Mouse (Mus musculus) cerebellum, adult 2 months (tissue): ENCODE results near the gene Tmem141. TPM values are rescaled to one million over a fixed set of nuclear protein-coding genes. Genes with fewer than 3 reads are reported as not detected.

Experiments
- DNase-seq, 2 experiments: peaks; one replicate each; pipeline ENCODE4 v3.0.0; 2021
- H3K27ac ChIP-seq: fragments of 200-500 bp; 2 replicates; pipeline ENCODE4 v1.5.1; 2012; ENCODE audit warnings: low read length, control low read depth, inconsistent platforms; ENCODE audit not compliant: insufficient read depth
- H3K27me3 ChIP-seq: fragments of 200-500 bp; 2 replicates; pipeline ENCODE4 v1.6.1; 2012; ENCODE audit warnings: inconsistent platforms, mild to moderate bottlenecking, low read length, moderate library complexity; ENCODE audit not compliant: control insufficient read depth, insufficient read depth
- H3K4me1 ChIP-seq: fragments of 200-500 bp; 2 replicates; pipeline ENCODE4 v1.6.1; 2011; ENCODE audit warnings: low read length; ENCODE audit not compliant: control insufficient read depth, insufficient read depth
- H3K4me3 ChIP-seq: fragments of 200-500 bp; replicated peaks from 2 replicates; pipeline ENCODE3; 2011; ENCODE audit warnings: mild to moderate bottlenecking, low read depth, low read length, control low read depth; ENCODE audit not compliant: insufficient read depth
- CTCF ChIP-seq: fragments of 200-500 bp; IDR thresholded peaks from 2 replicates; pipeline ENCODE4 v1.5.1; 2011; ENCODE audit warnings: low read depth, mild to moderate bottlenecking, control low read depth, low read length, moderate library complexity, borderline replicate concordance; ENCODE audit not compliant: insufficient read depth
- POLR2A ChIP-seq: fragments of 200-500 bp; IDR thresholded peaks from 2 replicates; pipeline ENCODE4 v1.6.1; 2011; ENCODE audit warnings: low read length, control low read depth, borderline replicate concordance; ENCODE audit not compliant: insufficient read depth
- WGBS: fragments of 180-500 bp; shearing (Covaris S2); methylation state at CpG from one replicate; pipeline ENCODE4 v1.1.7; 2018; 5-methylcytosine and 5-hydroxymethylcytosine counted together
- polyA plus RNA-seq: library from polyadenylated mRNA; depleted of rRNA; stranded (reverse); fragments of >200 nt; gene quantifications from 2 replicates; pipeline ENCODE4 v1.2.3, GENCODE M21; 2012

Tmem141 gene
- polyA plus RNA-seq, 1 experiment = 85.7 TPM

DNA sequence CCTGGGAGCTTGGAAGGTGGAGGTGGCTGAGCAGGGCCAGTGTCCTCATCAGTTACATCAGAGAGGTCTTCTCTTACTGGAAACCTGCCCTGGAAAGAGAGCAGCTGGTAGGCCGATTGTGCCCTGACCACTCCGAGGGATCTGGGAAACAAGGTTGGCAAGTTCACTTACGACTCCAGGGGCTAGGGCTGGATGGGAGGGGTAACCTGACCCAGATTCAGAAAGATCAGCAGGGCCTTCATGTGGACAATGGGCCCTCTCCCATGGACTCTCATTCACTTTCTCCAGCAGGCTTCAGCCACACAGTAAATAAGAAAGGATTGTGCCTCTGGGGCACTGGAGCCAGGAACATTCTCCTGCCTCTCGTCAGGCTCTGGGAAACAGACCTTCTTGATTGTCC, 36.9 kb downstream of the Tmem141 start:
- TF ChIP-seq POLR2A (no peak), CTCF (no peak)
- Histone ChIP-seq H3K4me1 (peaks cover 37% of the 10 kb centered on the region), H3K27me3 (no peaks in the 10 kb centered on the region), H3K27ac (peak overlapping the region; percentile 31), H3K4me3 (no peak overlapping the region)
- DNase-seq = peak in 1 of 2 experiments; percentile 40
- 16% methylated on average over 4 of the region's 4 CpGs for WGBS

DNA sequence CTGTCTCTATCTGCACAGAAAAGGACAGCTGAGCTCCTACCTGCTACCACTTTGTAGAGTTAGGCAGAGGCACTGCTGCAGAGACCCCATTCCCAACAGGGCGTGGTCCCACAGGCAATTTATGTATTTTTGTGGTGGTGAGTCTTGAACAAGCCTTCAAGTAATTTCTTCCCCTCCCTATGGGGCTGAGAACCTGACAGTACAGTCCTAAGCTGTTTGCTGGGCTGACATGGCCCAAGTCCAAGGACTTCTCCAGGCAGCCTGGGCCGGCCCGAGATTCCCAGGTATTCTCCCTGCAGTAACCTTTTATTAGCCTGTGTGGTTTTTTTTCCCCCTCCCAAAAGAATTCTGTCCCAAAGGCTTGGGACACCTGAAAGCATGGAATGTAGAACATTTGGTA, 37.7 kb downstream of the Tmem141 start:
- no peak for TF ChIP-seq POLR2A
- no peak for TF ChIP-seq CTCF
- WGBS = 38% methylated on average over 3 of the region's 3 CpGs
- DNase-seq = peak; percentile 61 to 67
- Histone ChIP-seq H3K4me1 (peaks cover 42% of the 10 kb centered on the region), H3K4me3 (no peak overlapping the region), H3K27ac (no peak overlapping the region; the same call in 1 of the 2 replicates), H3K27me3 (no peaks in the 10 kb centered on the region)

DNA sequence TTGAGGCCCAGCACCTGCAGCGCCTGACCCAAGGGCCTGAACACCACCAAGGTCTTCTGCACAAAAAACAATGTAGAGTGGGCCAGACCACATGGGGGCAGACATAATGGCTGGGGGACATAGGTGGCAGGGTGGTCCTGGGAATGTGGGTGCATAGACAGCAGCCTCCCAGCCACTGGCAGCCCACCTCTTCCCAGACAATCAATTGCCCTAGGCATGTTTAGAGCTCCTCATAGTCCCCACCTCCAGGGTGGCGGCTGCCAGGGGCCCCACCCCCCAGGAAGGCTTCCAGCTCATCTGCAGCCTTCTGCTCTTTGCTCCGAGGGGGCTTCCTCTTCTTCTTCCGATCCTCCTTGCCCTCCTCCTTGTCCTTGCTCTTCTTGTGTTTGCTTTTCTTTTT, 38.2 kb downstream of the Tmem141 start:
- WGBS = 30% methylated on average over 4 of the region's 4 CpGs
- Histone ChIP-seq H3K4me3 (no peak overlapping the region), H3K4me1 (peaks cover 48% of the 10 kb centered on the region), H3K27ac (peak overlapping the region; percentile 96), H3K27me3 (no peaks in the 10 kb centered on the region)
- TF ChIP-seq CTCF (no peak), POLR2A (no peak)
- peak in 1 of 2 experiments; percentile 34 for DNase-seq

DNA sequence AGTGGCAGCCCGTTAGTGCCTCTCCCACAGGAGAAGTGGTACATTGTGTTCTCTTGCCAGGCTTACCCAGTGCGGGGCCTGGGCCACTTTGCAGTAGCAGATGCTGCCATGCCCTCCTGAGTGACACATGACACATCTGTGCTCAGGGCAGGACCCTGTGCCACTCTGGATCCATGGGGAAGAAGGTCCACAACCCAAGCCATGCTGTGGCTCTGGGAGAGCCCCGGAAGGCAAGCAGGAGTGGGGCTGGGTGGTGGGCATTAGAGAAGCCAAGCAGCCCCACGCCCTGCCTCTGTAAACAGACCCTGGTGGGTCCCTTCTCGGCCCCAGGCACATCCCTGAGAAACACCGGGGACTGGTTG, 38.7 kb downstream of the Tmem141 start:
- peak in 1 of 2 experiments; percentile 49 for DNase-seq

DNA sequence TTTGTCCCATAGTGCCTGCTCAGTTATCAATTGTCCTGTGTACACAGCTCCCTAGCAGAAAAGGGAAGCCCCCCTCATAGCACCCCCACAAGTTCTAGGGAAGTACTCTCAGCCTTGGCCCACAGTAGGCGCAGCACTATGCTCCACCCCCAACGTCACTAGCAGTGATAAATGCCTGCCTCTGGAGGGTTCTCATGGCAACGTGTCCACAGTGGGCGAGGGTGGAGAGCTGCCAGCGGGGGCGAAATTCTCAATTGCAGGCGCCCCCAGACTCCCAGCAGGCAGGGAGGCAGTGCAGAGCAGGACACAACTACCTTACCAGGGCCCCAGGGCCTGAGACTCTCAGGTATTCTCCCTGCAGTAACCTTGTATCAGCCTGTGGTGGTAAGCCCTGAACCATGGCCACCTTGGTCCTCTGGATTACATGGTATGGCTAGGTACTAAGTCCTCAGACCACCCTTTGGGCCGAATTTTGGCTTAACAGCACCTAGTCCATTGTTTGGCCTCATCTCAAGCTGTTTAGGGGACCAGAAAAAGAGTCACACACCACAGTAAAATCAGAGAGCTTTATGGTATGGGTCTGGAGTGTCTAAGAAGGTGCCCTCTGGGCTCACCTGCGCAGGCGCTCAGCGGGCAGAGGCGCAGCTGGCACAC, 39.2 kb downstream of the Tmem141 start:
- TF ChIP-seq POLR2A = no peak
- TF ChIP-seq CTCF = no peak
- Histone ChIP-seq H3K4me3 (no peak overlapping the region), H3K27ac (peak overlapping the region; percentile 96), H3K27me3 (no peaks in the 10 kb centered on the region), H3K4me1 (peaks cover 56% of the 10 kb centered on the region)
- peak; percentile 64 for DNase-seq
- WGBS = 21% methylated on average over 12 of the region's 12 CpGs

More for the DNA sequence above, 38.7 kb downstream of the Tmem141 start:
- Histone ChIP-seq H3K27ac (peak overlapping the region; percentile 96), H3K4me1 (peaks cover 52% of the 10 kb centered on the region), H3K4me3 (no peak overlapping the region), H3K27me3 (no peaks in the 10 kb centered on the region)
- 28% methylated on average over 6 of the region's 6 CpGs for WGBS
- TF ChIP-seq POLR2A (no peak), CTCF (no peak)

GRCm38 (mm10) chr2:25581901-25582301, 39.9 kb downstream of the Tmem141 start:
- no peak for TF ChIP-seq CTCF
- no peak for TF ChIP-seq POLR2A
- peak overlapping the region; percentile 96 for H3K27ac ChIP-seq
- DNase-seq = peak; percentile 92 to 96
- H3K4me3 ChIP-seq = peak overlapping the region; percentile 70
- 2% methylated on average over 6 of the region's 6 CpGs for WGBS
- peaks cover 63% of the 10 kb centered on the region for H3K4me1 ChIP-seq
- no peaks in the 10 kb centered on the region for H3K27me3 ChIP-seq

- DNase-seq = peak; percentile 88 to 92
- WGBS = under 1% methylated on average over 19 of the region's 19 CpGs
- peak within 1 kb of the TSS; percentile 96 for H3K27ac ChIP-seq
- H3K27me3 ChIP-seq = no peaks in the 10 kb centered on the region
- peak within 1 kb of the TSS; percentile 70 for H3K4me3 ChIP-seq
- TF ChIP-seq CTCF (peak; percentile 79), POLR2A (0 out of 2 replicates have a peak, but pooled peaks have one; percentile 7)
- peaks cover 67% of the 10 kb centered on the region for H3K4me1 ChIP-seq
These were observed 40.4 kb downstream of the Tmem141 start, which contains the start of gene Ajm1 for GRCm38 (mm10) chr2:25581294-25581864. Gene Ajm1, minus strand, starts transcription at chr2:25581757.

- H3K4me3 ChIP-seq = peak overlapping the region; percentile 70
- 4% methylated on average over 6 of the region's 6 CpGs for WGBS
- peak overlapping the region; percentile 96 for H3K27ac ChIP-seq
- peak; percentile 58 to 64 for DNase-seq
- no peaks in the 10 kb centered on the region for H3K27me3 ChIP-seq
- no peak for TF ChIP-seq CTCF
- TF ChIP-seq POLR2A = no peak
- peaks cover 74% of the 10 kb centered on the region for H3K4me1 ChIP-seq
These were observed 41.1 kb downstream of the Tmem141 start for GRCm38 (mm10) chr2:25580621-25581101.
